Mouse (Mus musculus): ENCODE results near the gene Pdlim7.

Gene Pdlim7

GRCm38 (mm10) chr13:55464027-55464884 lies 49.2 kb downstream of the Pdlim7 start, which contains the start of gene Prr7:
TSS of gene Prr7 (plus strand) at chr13:55464267.
- no peak for DNase-seq (ENCODE audit: low read depth)

- DNase-seq (ENCODE audit: low read depth), result no peak
Measured at GRCm38 (mm10) chr13:55463399-55464026, 50.0 kb downstream of the Pdlim7 start.

- DNase-seq (ENCODE audit: low read depth), result no peak
Measured at GRCm38 (mm10) chr13:55462965-55463364, 50.5 kb downstream of the Pdlim7 start.

- DNase-seq (ENCODE audit: low read depth), result no peak
Measured at GRCm38 (mm10) chr13:55451785-55452549, 61.5 kb downstream of the Pdlim7 start.

GRCm38 (mm10) chr13:55451296-55451695 lies 62.2 kb downstream of the Pdlim7 start:
- no peak for DNase-seq (ENCODE audit: low read depth)

- no peak for DNase-seq (ENCODE audit: low read depth)
Measured at GRCm38 (mm10) chr13:55450511-55450980, 62.9 kb downstream of the Pdlim7 start.

- DNase-seq (ENCODE audit: low read depth), result no peak
Measured at GRCm38 (mm10) chr13:55449679-55450441, 63.6 kb downstream of the Pdlim7 start.

GRCm38 (mm10) chr13:55449205-55449604 lies 64.3 kb downstream of the Pdlim7 start:
- no peak for DNase-seq (ENCODE audit: low read depth)

- DNase-seq (ENCODE audit: low read depth), result no peak
Measured at GRCm38 (mm10) chr13:55448131-55448530, 65.3 kb downstream of the Pdlim7 start.

GRCm38 (mm10) chr13:55447543-55447943 lies 65.9 kb downstream of the Pdlim7 start:
- DNase-seq (ENCODE audit: low read depth), result no peak

GRCm38 (mm10) chr13:55446483-55447105 lies 66.9 kb downstream of the Pdlim7 start:
- DNase-seq (ENCODE audit: low read depth), result no peak
